Mouse (Mus musculus) ES-E14 (cell line): ENCODE measurements around the gene Supt20.

ENCODE experiments used
- CHD2 ChIP-seq: IDR thresholded peaks from 2 replicates; pipeline ENCODE4 v1.6.1; 2014; ENCODE audit warnings: mild to moderate bottlenecking, low read depth, low read length, inconsistent platforms
- ZC3H11A ChIP-seq: IDR thresholded peaks from 2 replicates; pipeline ENCODE4 v1.6.1; 2012; ENCODE audit warnings: low read depth, mild to moderate bottlenecking, inconsistent platforms, low read length, borderline replicate concordance

GRCm38 (mm10) chr3:54708972-54709371, 16.4 kb downstream of the Supt20 start:
- TF ChIP-seq ZC3H11A (no peak), CHD2 (no peak)
